ENCODE assay signal across 18 mouse cellular contexts in genomic region chr15:32232189-32232588, GRCm38 (mm10). TPM values are rescaled to one million over a fixed set of nuclear protein-coding genes. Genes with fewer than 3 reads are reported as not detected.
"Had no signal": no experiment of that assay in that cellular context is flagged by ENCODE, and none has a peak within 500 bp of the region (broad histone marks: within the 10 kb centered on the region; RNA-seq: fewer than 3 reads in every experiment).

No protein-coding gene starts in this region.

- H3K4me2 ChIP-seq: limb, embryonic 13.5 days; midbrain, embryonic 12.5 days; neural tube, embryonic 13.5 days had no signal

- H3K9me3 ChIP-seq: limb, embryonic 13.5 days; midbrain, embryonic 12.5 days; neural tube, embryonic 13.5 days had no signal

- H3K4me3 ChIP-seq: limb, embryonic 13.5 days; midbrain, embryonic 12.5 days; neural tube, embryonic 13.5 days had no signal

- H3K4me1 ChIP-seq: limb, embryonic 13.5 days; midbrain, embryonic 12.5 days; neural tube, embryonic 13.5 days had no signal

- H3K27me3 ChIP-seq: limb, embryonic 13.5 days; midbrain, embryonic 12.5 days; neural tube, embryonic 13.5 days had no signal

- H3K27ac ChIP-seq: limb, embryonic 13.5 days; liver, embryonic 14.5 days; midbrain, embryonic 12.5 days; neural tube, embryonic 13.5 days had no signal

- DNase-seq: left cerebral cortex, postnatal 4 days; retina, postnatal 1 day; right cerebral cortex, postnatal 4 days; spleen, adult 18-20 months; thymus, adult 18-20 months; thymus, postnatal 14 days had no signal

- H3K36me3 ChIP-seq: limb, embryonic 13.5 days; midbrain, embryonic 12.5 days; neural tube, embryonic 13.5 days had no signal

- ATAC-seq: midbrain, embryonic 16.5 days had no signal

- H3K9ac ChIP-seq: limb, embryonic 13.5 days; liver, embryonic 14.5 days; midbrain, embryonic 12.5 days; neural tube, embryonic 13.5 days had no signal

RNA-seq across cellular contexts. Expression of gene Tas2r119, which starts 55.1 kb away (rescaled TPM):
- total RNA-seq: layer of hippocampus, postnatal 10 days; left cerebral cortex, adult 18-20 months; left cerebral cortex, postnatal 10 days; left cerebral cortex, postnatal 4 days; liver, adult 2 months; megakaryocyte, adult 5-6 weeks had no signal
- polyA plus RNA-seq: kidney, embryonic 16.5 days; limb, embryonic 13.5 days; liver, adult 2 months; liver, embryonic 14.5 days; midbrain, embryonic 12.5 days; midbrain, embryonic 16.5 days; neural tube, embryonic 13.5 days; stomach, embryonic 14.5 days had no signal
